Mouse (Mus musculus) embryonic facial prominence, embryonic 11.5 days (tissue): ENCODE results near the gene Siae. TPM values are rescaled to one million over a fixed set of nuclear protein-coding genes. Genes with fewer than 3 reads are reported as not detected.

Experiments
- ATAC-seq: fragments of 200-750 bp; cut with Nextera tagmentation; replicated peaks from 2 replicates; pipeline ENCODE4 v1.8.0; 2017; ENCODE audit warnings: low read depth; ENCODE audit not compliant: insufficient number of reproducible peaks, low FRiP score, low TSS enrichment
- DNase-seq: peaks from one replicate; pipeline ENCODE4 v3.0.0-alpha.2; 2015; ENCODE audit warnings: low spot score
- H3K27ac ChIP-seq: fragments of 300-500 bp; sonication (generic); replicated peaks from 2 replicates; pipeline ENCODE4 v1.5.1; 2014; ENCODE audit warnings: mild to moderate bottlenecking, low read depth, low read length, control low read depth
- H3K27me3 ChIP-seq: fragments of 300-500 bp; sonication (generic); 2 replicates; pipeline ENCODE4 v1.6.1; 2014; ENCODE audit warnings: mild to moderate bottlenecking, low read length, moderate library complexity, mixed read lengths; ENCODE audit not compliant: control insufficient read depth, insufficient read depth
- H3K36me3 ChIP-seq: fragments of 300-500 bp; sonication (generic); replicated peaks from 2 replicates; pipeline ENCODE4 v1.6.1; 2014; ENCODE audit warnings: low read depth, mild to moderate bottlenecking, low read length, moderate library complexity, mixed read lengths; ENCODE audit not compliant: control insufficient read depth, insufficient read depth
- H3K4me1 ChIP-seq: fragments of 300-500 bp; sonication (generic); 2 replicates; pipeline ENCODE4 v1.6.1; 2014; ENCODE audit warnings: low read length, mixed read lengths; ENCODE audit not compliant: control insufficient read depth, insufficient read depth
- H3K4me2 ChIP-seq: fragments of 300-500 bp; sonication (generic); 2 replicates; pipeline ENCODE4 v1.6.1; 2014; ENCODE audit warnings: low read depth, mild to moderate bottlenecking, control low read depth, low read length, moderate library complexity
- H3K4me3 ChIP-seq: fragments of 300-500 bp; sonication (generic); 2 replicates; pipeline ENCODE4 v1.5.1; 2014; ENCODE audit warnings: low read depth, low read length, control low read depth
- H3K9ac ChIP-seq: fragments of 300-500 bp; sonication (generic); replicated peaks from 2 replicates; pipeline ENCODE4 v1.6.1; 2014; ENCODE audit warnings: mild to moderate bottlenecking, control low read depth, low read length
- H3K9me3 ChIP-seq: fragments of 300-500 bp; sonication (generic); replicated peaks from 2 replicates; pipeline ENCODE4 v1.6.1; 2016; ENCODE audit warnings: mild to moderate bottlenecking, low read length, inconsistent platforms, mixed read lengths; ENCODE audit not compliant: control insufficient read depth
- WGBS: fragments of 180-500 bp; shearing (Covaris S2); extraction: QIAGEN DNeasy Blood & Tissue Kit; methylation state at CpG from one replicate; pipeline ENCODE4 v1.1.7; 2014; 5-methylcytosine and 5-hydroxymethylcytosine counted together
- polyA plus RNA-seq: library from polyadenylated mRNA; unstranded; fragments of >200 nt; fragmentation: Nextera tagmentation; extraction: Ambion mirVana; gene quantifications from 2 replicates; pipeline ENCODE4 v1.2.1, GENCODE M21; 2014

The Siae gene
- polyA plus RNA-seq, 1 experiment from 2014 or later = 5.8 TPM

GRCm38 (mm10) chr9:37545166-37545610 is 10.3 kb upstream of the Siae start:
- H3K9ac ChIP-seq = no peak overlapping the region
- H3K27ac ChIP-seq = no peak overlapping the region
- DNase-seq = no peak
- H3K9me3 ChIP-seq = no peaks in the 10 kb centered on the region
- H3K27me3 ChIP-seq = peaks cover 18% of the 10 kb centered on the region
- WGBS = 2% methylated on average over 17 of the region's 17 CpGs
- H3K4me2 ChIP-seq = peak overlapping the region; percentile 23
- no peaks in the 10 kb centered on the region for H3K4me1 ChIP-seq
- ATAC-seq = 0 out of 2 replicates have a peak, but pooled peaks have one; percentile 24
- no peaks in the 10 kb centered on the region for H3K36me3 ChIP-seq
- peak overlapping the region; percentile 19; the same call in 1 of the 2 replicates for H3K4me3 ChIP-seq

DNA sequence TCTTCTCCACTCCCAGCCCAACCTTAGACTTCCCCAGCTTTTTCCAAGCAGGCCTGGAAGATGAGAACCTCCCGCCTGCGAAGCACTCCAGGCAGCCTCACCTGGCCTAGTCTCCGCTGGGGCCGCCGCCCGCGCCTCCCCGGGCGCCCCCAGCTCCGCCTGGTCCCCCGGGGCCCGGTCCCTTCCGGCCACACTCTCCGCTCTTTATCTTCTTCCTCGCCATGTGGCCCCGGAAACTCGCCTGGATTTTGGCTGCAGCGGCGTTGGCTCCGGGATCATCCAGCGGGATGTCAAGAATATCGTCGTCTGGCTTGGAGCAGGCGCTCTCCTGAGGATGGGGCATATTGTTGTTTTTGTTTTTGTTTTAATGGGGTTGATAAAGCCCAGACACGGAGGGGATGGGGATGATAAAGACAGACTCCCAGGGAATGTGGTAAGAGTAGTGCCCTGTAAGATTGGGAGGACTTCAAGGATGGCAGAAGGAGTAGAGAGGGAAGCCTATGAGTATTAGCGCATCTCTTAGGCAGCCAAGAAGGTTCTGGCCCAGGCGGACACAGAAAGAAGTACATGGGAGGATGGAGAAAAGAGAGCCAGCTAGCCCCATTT is 9.5 kb upstream of the Siae start:
- Histone ChIP-seq H3K36me3 (no peaks in the 10 kb centered on the region), H3K4me3 (no peak overlapping the region), H3K9ac (0 out of 2 replicates have a peak overlapping the region, but pooled peaks have one; percentile 33), H3K27me3 (peaks cover 25% of the 10 kb centered on the region), H3K4me1 (no peaks in the 10 kb centered on the region), H3K27ac (no peak overlapping the region), H3K4me2 (no peak overlapping the region), H3K9me3 (no peaks in the 10 kb centered on the region)
- no peak for ATAC-seq
- WGBS = 7% methylated on average over 27 of the region's 27 CpGs
- no peak for DNase-seq

DNA sequence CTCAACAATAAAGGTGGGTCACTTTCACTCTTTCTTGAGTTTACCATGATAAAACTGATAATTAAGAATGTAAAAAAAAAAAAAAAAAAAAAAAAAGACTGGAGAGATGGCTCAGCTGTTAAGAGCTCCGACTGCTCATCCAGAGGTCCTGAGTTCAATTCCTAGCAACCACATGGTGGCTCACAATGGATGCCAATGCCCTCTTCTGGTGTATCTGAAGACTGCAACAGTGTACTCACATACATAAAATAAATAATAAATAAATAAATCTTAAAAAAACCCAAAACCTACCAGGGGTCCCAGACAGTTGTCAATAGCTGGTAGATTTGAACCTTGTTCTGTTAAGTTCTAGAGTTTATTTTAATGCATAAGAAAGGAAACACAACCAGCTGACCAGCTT is 8.6 kb upstream of the Siae start:
- Histone ChIP-seq H3K36me3 (no peaks in the 10 kb centered on the region), H3K9me3 (no peaks in the 10 kb centered on the region), H3K4me2 (no peak overlapping the region), H3K9ac (no peak overlapping the region), H3K27ac (no peak overlapping the region), H3K4me1 (no peaks in the 10 kb centered on the region), H3K27me3 (peaks cover 33% of the 10 kb centered on the region), H3K4me3 (no peak overlapping the region)
- DNase-seq (no peak), ATAC-seq (no peak)
- WGBS = 67% methylated on average over 1 of the region's 1 CpGs

GRCm38 (mm10) chr9:37550435-37550834 is 5.1 kb upstream of the Siae start:
- WGBS = 57% methylated on average over 1 of the region's 1 CpGs
- H3K4me1 ChIP-seq = no peaks in the 10 kb centered on the region; the same call in 1 of the 2 replicates
- no peaks in the 10 kb centered on the region for H3K36me3 ChIP-seq
- H3K9me3 ChIP-seq = no peaks in the 10 kb centered on the region
- no peak overlapping the region for H3K27ac ChIP-seq
- H3K27me3 ChIP-seq = peaks cover 36% of the 10 kb centered on the region
- no peak overlapping the region for H3K9ac ChIP-seq
- DNase-seq (no peak), ATAC-seq (no peak)
- no peak overlapping the region for H3K4me3 ChIP-seq
- H3K4me2 ChIP-seq = no peak overlapping the region

DNA sequence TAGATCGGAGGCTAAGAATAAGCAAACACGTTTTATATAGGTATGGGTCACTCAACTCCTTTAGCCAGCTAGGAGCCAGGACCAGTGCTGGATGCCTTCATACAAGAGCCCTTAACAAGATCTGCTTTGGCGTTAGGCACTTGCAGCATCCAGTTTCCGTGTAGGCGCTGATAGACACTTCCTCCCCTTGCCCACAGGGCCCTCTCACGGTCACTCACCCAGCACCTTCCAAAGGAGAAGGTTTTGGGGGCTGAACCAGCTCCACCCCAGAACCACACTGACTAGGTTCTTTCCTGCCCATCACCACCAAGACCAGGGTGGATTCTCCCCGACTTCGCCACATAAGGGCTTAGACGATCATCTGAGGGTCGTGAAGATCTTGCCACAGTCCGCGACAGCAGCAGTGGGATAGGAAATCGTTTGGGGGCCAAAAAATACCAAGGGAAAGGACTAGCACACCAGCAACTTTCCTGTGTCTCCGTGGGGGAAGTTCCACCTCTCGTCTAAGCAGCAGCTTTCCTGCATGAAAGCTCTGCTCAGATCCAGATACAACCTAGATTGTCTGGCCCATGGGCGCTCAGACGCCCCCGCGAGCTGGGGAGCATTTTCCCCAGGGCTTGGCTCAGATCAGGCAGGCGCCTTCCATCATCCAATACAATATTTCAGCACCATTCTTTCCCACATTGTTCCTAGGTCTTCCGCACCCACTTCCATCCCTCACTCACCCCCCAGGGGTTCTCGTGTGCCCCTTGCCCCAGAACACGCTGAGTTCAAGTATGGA is 3.6 kb upstream of the Siae start:
- Histone ChIP-seq H3K36me3 (no peaks in the 10 kb centered on the region), H3K27me3 (peaks cover 26% of the 10 kb centered on the region), H3K4me3 (peak overlapping the region; percentile 35), H3K9me3 (no peaks in the 10 kb centered on the region), H3K9ac (peak overlapping the region; percentile 41), H3K4me2 (peak overlapping the region; percentile 88), H3K27ac (no peak overlapping the region), H3K4me1 (no peaks in the 10 kb centered on the region; the same call in 1 of the 2 replicates)
- DNase-seq = no peak
- 4% methylated on average over 23 of the region's 23 CpGs for WGBS
- no peak for ATAC-seq

DNA sequence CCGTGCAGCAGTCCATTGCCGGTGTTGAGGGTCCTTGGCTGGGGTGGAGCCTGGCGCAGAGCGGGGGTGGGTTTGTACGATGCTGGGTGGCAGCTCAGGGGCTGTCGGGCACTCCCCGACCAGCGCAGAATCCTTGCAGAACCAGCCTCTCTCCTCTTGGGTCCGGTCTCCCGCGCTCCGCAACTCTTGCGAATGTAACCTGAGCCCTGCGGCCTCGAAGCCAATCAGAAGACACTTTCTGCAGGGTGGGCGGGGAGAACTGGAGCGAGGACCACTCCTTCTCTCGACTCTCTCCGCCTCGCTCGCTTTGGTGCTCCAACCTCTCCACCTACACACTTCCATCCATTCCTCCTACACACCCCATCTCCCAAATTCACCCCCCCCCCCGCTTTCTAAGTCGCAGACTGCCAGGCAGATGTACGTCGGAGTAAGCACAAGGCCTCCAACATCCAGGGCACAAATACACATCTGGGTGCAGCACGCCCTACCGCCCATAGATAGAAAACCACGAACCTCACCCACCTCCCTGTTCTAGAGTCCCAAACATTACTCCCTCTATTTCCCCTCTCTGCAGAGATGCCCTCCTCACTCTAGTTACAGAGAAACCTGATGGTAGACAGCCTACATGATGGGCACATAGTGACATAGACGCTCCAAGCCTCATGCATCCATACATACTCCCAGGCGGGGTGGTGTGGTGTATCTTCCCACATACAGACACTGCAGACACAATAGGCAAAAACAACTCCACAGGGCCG is 2.8 kb upstream of the Siae start, which contains the start of gene Nrgn:
TSS of gene Nrgn (minus strand) at position 369 of the 758 bp plus-strand sequence.
- ATAC-seq = peak; percentile 93
- no peak within 1 kb of the TSS for H3K27ac ChIP-seq
- no peaks in the 10 kb centered on the region for H3K9me3 ChIP-seq
- peak within 1 kb of the TSS; percentile 88 for H3K4me2 ChIP-seq
- H3K27me3 ChIP-seq = peaks cover 26% of the 10 kb centered on the region
- peak within 1 kb of the TSS; percentile 35 for H3K4me3 ChIP-seq
- peak; percentile 93 for DNase-seq
- no peaks in the 10 kb centered on the region for H3K36me3 ChIP-seq
- H3K9ac ChIP-seq = peak within 1 kb of the TSS; percentile 41
- WGBS = 4% methylated on average over 31 of the region's 31 CpGs
- H3K4me1 ChIP-seq = no peaks in the 10 kb centered on the region; the same call in 1 of the 2 replicates

DNA sequence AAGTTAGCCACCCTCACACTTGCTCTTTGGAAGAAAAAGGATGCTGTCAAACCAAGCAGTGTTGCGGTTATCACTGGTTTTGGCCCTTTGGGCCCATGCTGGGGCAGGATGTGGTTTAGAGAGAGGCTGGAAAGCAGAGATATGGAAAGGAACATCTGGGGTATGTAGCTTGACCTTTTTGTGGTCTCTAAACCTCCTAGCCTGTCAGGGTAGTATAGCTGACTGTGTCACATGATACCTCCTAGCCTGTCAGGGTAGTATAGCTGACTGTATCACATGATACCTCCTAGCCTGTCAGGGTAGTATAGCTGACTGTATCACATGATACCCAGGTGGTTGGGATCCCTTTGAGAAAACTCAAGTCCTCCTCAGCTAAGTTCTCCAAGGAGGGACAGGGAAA is 1.2 kb upstream of the Siae start:
- no peak for DNase-seq
- no peak overlapping the region for H3K27ac ChIP-seq
- H3K9me3 ChIP-seq = no peaks in the 10 kb centered on the region
- H3K4me2 ChIP-seq = no peak overlapping the region
- no peak overlapping the region for H3K4me3 ChIP-seq
- no peak overlapping the region for H3K9ac ChIP-seq
- H3K36me3 ChIP-seq = no peaks in the 10 kb centered on the region
- ATAC-seq = no peak
- H3K4me1 ChIP-seq = no peaks in the 10 kb centered on the region; the same call in 1 of the 2 replicates
- WGBS = 94% methylated on average over 1 of the region's 1 CpGs
- H3K27me3 ChIP-seq = peaks cover 24% of the 10 kb centered on the region
